Mouse (Mus musculus) bone marrow, adult 2 months (tissue): ENCODE data around the gene Cnnm2. TPM values are rescaled to one million over a fixed set of nuclear protein-coding genes. Genes with fewer than 3 reads are reported as not detected.
A peak's percentile ranks its signal among the peaks of the same experiment; 100 is the strongest.

Experiments
- H3K27ac ChIP-seq: fragments of 200-500 bp; 2 replicates; pipeline ENCODE4 v1.5.1; 2012; ENCODE audit warnings: low read depth, mild to moderate bottlenecking, control low read depth, inconsistent platforms, low read length; ENCODE audit not compliant: control insufficient read depth, poor library complexity, insufficient read depth
- H3K4me1 ChIP-seq: fragments of 200-500 bp; 2 replicates; pipeline ENCODE4 v1.6.1; 2011; ENCODE audit warnings: low read length; ENCODE audit not compliant: control insufficient read depth, insufficient read depth
- H3K4me3 ChIP-seq: fragments of 200-500 bp; replicated peaks from 2 replicates; pipeline ENCODE3; 2011; ENCODE audit warnings: mild to moderate bottlenecking, low read depth, low read length, control low read depth; ENCODE audit not compliant: control insufficient read depth
- CTCF ChIP-seq: fragments of 200-500 bp; IDR thresholded peaks from 2 replicates; pipeline ENCODE4 v1.5.1; 2011; ENCODE audit warnings: low read length, control low read depth; ENCODE audit not compliant: control insufficient read depth, insufficient read depth
- POLR2A ChIP-seq: fragments of 200-500 bp; IDR thresholded peaks from 2 replicates; pipeline ENCODE4 v1.6.1; 2011; ENCODE audit warnings: low read depth, mild to moderate bottlenecking, control low read depth, low read length, borderline replicate concordance; ENCODE audit not compliant: control insufficient read depth
- WGBS: fragments of 180-500 bp; shearing (Covaris S2); methylation state at CpG from one replicate; pipeline ENCODE4 v1.1.7; 2018; 5-methylcytosine and 5-hydroxymethylcytosine counted together
- polyA plus RNA-seq: library from polyadenylated mRNA; stranded (reverse); fragments of >200 nt; gene quantifications from 2 replicates; pipeline ENCODE4 v1.2.4, GENCODE M21; 2011; ENCODE audit warnings: low replicate concordance; ENCODE audit not compliant: missing spikeins, insufficient read depth, insufficient read length

Gene Cnnm2
- polyA plus RNA-seq, 1 experiment = 10.5 TPM

- Histone ChIP-seq H3K4me3 (no peak overlapping the region), H3K27ac (peak overlapping the region; percentile 64; the same call in 1 of the 2 replicates), H3K4me1 (peaks cover 4% of the 10 kb centered on the region; the same call in 1 of the 2 replicates)
- 79% methylated on average over 4 of the region's 4 CpGs for WGBS
- TF ChIP-seq POLR2A (no peak), CTCF (no peak)
Measured at GRCm38 (mm10) chr19:46905971-46906370, 144.6 kb downstream of the Cnnm2 start.

- Histone ChIP-seq H3K27ac (no peak overlapping the region), H3K4me1 (no peaks in the 10 kb centered on the region; the same call in 1 of the 2 replicates), H3K4me3 (no peak overlapping the region)
- no peak for TF ChIP-seq POLR2A
- no peak for TF ChIP-seq CTCF
- 87% methylated on average over 5 of the region's 5 CpGs for WGBS
Measured at GRCm38 (mm10) chr19:46908207-46908606, 146.8 kb downstream of the Cnnm2 start.

GRCm38 (mm10) chr19:46908977-46909376 lies 147.6 kb downstream of the Cnnm2 start:
- WGBS = 86% methylated on average over 4 of the region's 4 CpGs
- Histone ChIP-seq H3K4me1 (no peaks in the 10 kb centered on the region; the same call in 1 of the 2 replicates), H3K27ac (no peak overlapping the region), H3K4me3 (no peak overlapping the region)
- TF ChIP-seq CTCF = no peak
- TF ChIP-seq POLR2A = no peak

- H3K27ac ChIP-seq = no peak overlapping the region
- no peak for TF ChIP-seq POLR2A
- TF ChIP-seq CTCF = no peak
- no peaks in the 10 kb centered on the region; the same call in 1 of the 2 replicates for H3K4me1 ChIP-seq
- WGBS = 52% methylated on average over 3 of the region's 3 CpGs
- no peak overlapping the region for H3K4me3 ChIP-seq
Measured at GRCm38 (mm10) chr19:46911492-46911891, 150.1 kb downstream of the Cnnm2 start.

- 93% methylated on average over 11 of the region's 11 CpGs for WGBS
- Histone ChIP-seq H3K4me1 (no peaks in the 10 kb centered on the region), H3K4me3 (no peak overlapping the region), H3K27ac (no peak overlapping the region)
- TF ChIP-seq CTCF = no peak
- TF ChIP-seq POLR2A = no peak
Measured at GRCm38 (mm10) chr19:46913626-46914025, 152.2 kb downstream of the Cnnm2 start.

- Histone ChIP-seq H3K27ac (no peak overlapping the region), H3K4me1 (no peaks in the 10 kb centered on the region), H3K4me3 (no peak overlapping the region)
- TF ChIP-seq POLR2A = no peak
- TF ChIP-seq CTCF = no peak
- WGBS = 84% methylated on average over 9 of the region's 9 CpGs
Measured at GRCm38 (mm10) chr19:46915406-46916080, 154.1 kb downstream of the Cnnm2 start.

GRCm38 (mm10) chr19:46920571-46920970 lies 159.2 kb downstream of the Cnnm2 start:
- H3K4me1 ChIP-seq = no peaks in the 10 kb centered on the region
- 78% methylated on average over 6 of the region's 6 CpGs for WGBS
- no peak for TF ChIP-seq POLR2A
- TF ChIP-seq CTCF = no peak
- no peak overlapping the region for H3K4me3 ChIP-seq
- no peak overlapping the region for H3K27ac ChIP-seq

GRCm38 (mm10) chr19:46926357-46926756 lies 165.0 kb downstream of the Cnnm2 start:
- no peak for TF ChIP-seq CTCF
- no peak for TF ChIP-seq POLR2A
- no peaks in the 10 kb centered on the region; the same call in 1 of the 2 replicates for H3K4me1 ChIP-seq
- H3K27ac ChIP-seq = no peak overlapping the region
- WGBS = 36% methylated on average over 4 of the region's 4 CpGs
- H3K4me3 ChIP-seq = no peak overlapping the region

GRCm38 (mm10) chr19:46926951-46927350 lies 165.6 kb downstream of the Cnnm2 start:
- no peak for TF ChIP-seq POLR2A
- no peak for TF ChIP-seq CTCF
- 26% methylated on average over 5 of the region's 5 CpGs for WGBS
- Histone ChIP-seq H3K4me1 (no peaks in the 10 kb centered on the region; the same call in 1 of the 2 replicates), H3K27ac (no peak overlapping the region), H3K4me3 (no peak overlapping the region)
